Mouse (Mus musculus): ENCODE data around the gene Slc18b1. TPM values are rescaled to one million over a fixed set of nuclear protein-coding genes. Genes with fewer than 3 reads are reported as not detected.

The Slc18b1 gene
- total RNA-seq (2012; rRNA removed) (not detected in 2 replicates), polyA plus RNA-seq (2012; ENCODE audit: insufficient read depth in 1 of 2, insufficient read length in 2 of 2, low read depth in 1 of 2, low replicate concordance in 2 of 2, missing spikeins in 1 of 2) (not detected)

GRCm38 (mm10) chr10:23796551-23797503, at the start of gene Slc18b1:
Gene Slc18b1 (plus strand): TSS chr10:23796986.
- no peaks in the 10 kb centered on the region for H3K36me3 ChIP-seq (ENCODE audit: control insufficient read depth in 1 of 2, insufficient read depth in 2 of 2, low read length in 2 of 2)
- no peak within 1 kb of the TSS for H3K4me3 ChIP-seq (ENCODE audit: control insufficient read depth in 1 of 2, insufficient read depth in 1 of 2, low read depth in 2 of 2, low read length in 2 of 2)
- no peak within 1 kb of the TSS for H3K27ac ChIP-seq (ENCODE audit: control insufficient read depth, low read depth, low read length)
- H3K27me3 ChIP-seq (ENCODE audit: control insufficient read depth in 1 of 2, insufficient read depth in 2 of 2, low read length in 2 of 2), result peaks cover 2 to 4% of the 10 kb centered on the region in 2 experiments; a peak in 3 of 4 replicates
- H3K9me3 ChIP-seq (replicated peaks; ENCODE audit: insufficient read depth, low read length), result no peaks in the 10 kb centered on the region
- no peak for DNase-seq (ENCODE audit: low read depth, low spot score)
- H3K4me1 ChIP-seq (ENCODE audit: control insufficient read depth in 1 of 2, insufficient read depth in 2 of 2, low read length in 2 of 2), result no peaks in the 10 kb centered on the region
- no peak within 1 kb of the TSS for H3K9ac ChIP-seq (ENCODE audit: control insufficient read depth, low read depth, low read length, poor library complexity, severe bottlenecking)
- no peaks in the 10 kb centered on the region for H3K79me2 ChIP-seq (ENCODE audit: control insufficient read depth, insufficient read depth, low read length, poor library complexity)
- TF ChIP-seq MYB (IDR thresholded peaks at IDR 0.05; ENCODE audit: low read depth, low read length) (no peak), MAFK (IDR thresholded peaks at IDR 0.05; ENCODE audit: borderline replicate concordance, low read depth, low read length) (no peak), MEF2A (IDR thresholded peaks at IDR 0.05; ENCODE audit: extremely low read depth, insufficient replicate concordance, low read depth, low read length, poor library complexity, severe bottlenecking) (no peak), CTCF (IDR thresholded peaks at IDR 0.05 in 2 of 3, conservative IDR thresholded peaks at IDR 0.05 in 1 of 3; ENCODE audit: control insufficient read depth in 1 of 3, insufficient read depth in 1 of 3, low read depth in 2 of 3, low read length in 3 of 3, poor library complexity in 1 of 3, severe bottlenecking in 1 of 3) (no peak), UBTF (IDR thresholded peaks at IDR 0.05; ENCODE audit: borderline replicate concordance, insufficient read depth, low read depth, low read length) (no peak), EP300 (IDR thresholded peaks at IDR 0.05; ENCODE audit: low read depth in 1 of 2, low read length in 2 of 2) (no peak), GABPA (IDR thresholded peaks at IDR 0.05; ENCODE audit: low read depth, low read length) (no peak), USF2 (IDR thresholded peaks at IDR 0.05; ENCODE audit: borderline replicate concordance in 1 of 2, insufficient read depth in 1 of 2, low read depth in 1 of 2, low read length in 2 of 2) (no peak)

GRCm38 (mm10) chr10:23754166-23754565, 42.6 kb upstream of the Slc18b1 start:
- H3K9me3 ChIP-seq (replicated peaks; ENCODE audit: insufficient read depth, low read length), result no peaks in the 10 kb centered on the region
- TF ChIP-seq GABPA (IDR thresholded peaks at IDR 0.05; ENCODE audit: low read depth, low read length), result no peak
- no peak for TF ChIP-seq UBTF (IDR thresholded peaks at IDR 0.05; ENCODE audit: borderline replicate concordance, insufficient read depth, low read depth, low read length)
- TF ChIP-seq E2F4 (IDR thresholded peaks at IDR 0.05; ENCODE audit: borderline replicate concordance, low read depth, low read length), result no peak
- TF ChIP-seq TAL1 (IDR thresholded peaks at IDR 0.05; ENCODE audit: low read length), result no peak
- no peak for TF ChIP-seq RCOR1 (IDR thresholded peaks at IDR 0.05; ENCODE audit: low read depth, low read length)
- no peak for TF ChIP-seq CTCF (IDR thresholded peaks at IDR 0.05 in 2 of 3, conservative IDR thresholded peaks at IDR 0.05 in 1 of 3; ENCODE audit: control insufficient read depth in 1 of 3, insufficient read depth in 1 of 3, low read depth in 2 of 3, low read length in 3 of 3, poor library complexity in 1 of 3, severe bottlenecking in 1 of 3)
- TF ChIP-seq GATA1 (IDR thresholded peaks at IDR 0.05; ENCODE audit: low read depth, low read length), result no peak
- H3K79me2 ChIP-seq (ENCODE audit: control insufficient read depth, insufficient read depth, low read length, poor library complexity), result no peaks in the 10 kb centered on the region
- no peak overlapping the region for H3K4me3 ChIP-seq (ENCODE audit: control insufficient read depth in 1 of 2, insufficient read depth in 1 of 2, low read depth in 2 of 2, low read length in 2 of 2)
- no peak overlapping the region for H3K9ac ChIP-seq (ENCODE audit: control insufficient read depth, low read depth, low read length, poor library complexity, severe bottlenecking)
- no peaks in the 10 kb centered on the region for H3K27me3 ChIP-seq (ENCODE audit: control insufficient read depth in 1 of 2, insufficient read depth in 2 of 2, low read length in 2 of 2)
- no peaks in the 10 kb centered on the region for H3K36me3 ChIP-seq (ENCODE audit: control insufficient read depth in 1 of 2, insufficient read depth in 2 of 2, low read length in 2 of 2)
- DNase-seq (ENCODE audit: low read depth, low spot score), result no peak
- no peaks in the 10 kb centered on the region for H3K4me1 ChIP-seq (ENCODE audit: control insufficient read depth in 1 of 2, insufficient read depth in 2 of 2, low read length in 2 of 2)
- no peak overlapping the region for H3K27ac ChIP-seq (ENCODE audit: control insufficient read depth, low read depth, low read length)
